Mouse (Mus musculus): Measurements from ENCODE around the gene Gm42674. TPM values are rescaled to one million over a fixed set of nuclear protein-coding genes. Genes with fewer than 3 reads are reported as not detected.

The Gm42674 gene
- polyA plus RNA-seq, 1 experiment from 2014 or later, result not detected

GRCm38 (mm10) chr3:90581141-90581540, 20.6 kb upstream of the Gm42674 start:
- H3K9me3 ChIP-seq (replicated peaks; ENCODE audit: control insufficient read depth, low read length), result no peaks in the 10 kb centered on the region
- 0 out of 2 replicates have a peak, but pooled peaks cover 3% of the 10 kb centered on the region for H3K4me1 ChIP-seq (ENCODE audit: control insufficient read depth, insufficient read depth, low read length)
- WGBS (ENCODE audit: insufficient replicate concordance), result 90% methylated on average over 5 of the region's 5 CpGs
- no peak for ATAC-seq (replicated peaks; ENCODE audit: insufficient number of reproducible peaks, low FRiP score, low TSS enrichment)
- no peak overlapping the region for H3K27ac ChIP-seq (ENCODE audit: low read depth, low read length)
- no peak overlapping the region for H3K4me3 ChIP-seq (ENCODE audit: low read depth, low read length)
- H3K36me3 ChIP-seq (ENCODE audit: control insufficient read depth, insufficient read depth, low read length), result no peaks in the 10 kb centered on the region
- H3K9ac ChIP-seq (ENCODE audit: low read depth, low read length), result no peak overlapping the region
- H3K27me3 ChIP-seq (ENCODE audit: control insufficient read depth, insufficient read depth, low read length), result no peaks in the 10 kb centered on the region
- H3K4me2 ChIP-seq, result no peak overlapping the region

- no peak for ATAC-seq (replicated peaks; ENCODE audit: insufficient number of reproducible peaks, low FRiP score, low TSS enrichment)
- Histone ChIP-seq H3K4me3 (ENCODE audit: low read depth, low read length) (no peak overlapping the region), H3K4me2 (no peak overlapping the region), H3K36me3 (ENCODE audit: control insufficient read depth, insufficient read depth, low read length) (no peaks in the 10 kb centered on the region), H3K9ac (ENCODE audit: low read depth, low read length) (no peak overlapping the region), H3K27me3 (ENCODE audit: control insufficient read depth, insufficient read depth, low read length) (no peaks in the 10 kb centered on the region), H3K4me1 (ENCODE audit: control insufficient read depth, insufficient read depth, low read length) (0 out of 2 replicates have a peak, but pooled peaks cover 3% of the 10 kb centered on the region), H3K27ac (ENCODE audit: low read depth, low read length) (no peak overlapping the region), H3K9me3 (replicated peaks; ENCODE audit: control insufficient read depth, low read length) (no peaks in the 10 kb centered on the region)
- 91% methylated on average over 1 of the region's 1 CpGs for WGBS (ENCODE audit: insufficient replicate concordance)
These were observed 19.5 kb upstream of the Gm42674 start for GRCm38 (mm10) chr3:90582156-90582555.

- Histone ChIP-seq H3K4me1 (ENCODE audit: control insufficient read depth, insufficient read depth, low read length) (0 out of 2 replicates have a peak, but pooled peaks cover 3% of the 10 kb centered on the region), H3K4me2 (no peak overlapping the region), H3K9me3 (replicated peaks; ENCODE audit: control insufficient read depth, low read length) (no peaks in the 10 kb centered on the region), H3K27ac (ENCODE audit: low read depth, low read length) (no peak overlapping the region), H3K4me3 (ENCODE audit: low read depth, low read length) (no peak overlapping the region), H3K36me3 (ENCODE audit: control insufficient read depth, insufficient read depth, low read length) (no peaks in the 10 kb centered on the region), H3K27me3 (ENCODE audit: control insufficient read depth, insufficient read depth, low read length) (no peaks in the 10 kb centered on the region), H3K9ac (ENCODE audit: low read depth, low read length) (no peak overlapping the region)
- ATAC-seq (replicated peaks; ENCODE audit: insufficient number of reproducible peaks, low FRiP score, low TSS enrichment), result no peak
- WGBS (ENCODE audit: insufficient replicate concordance), result 72% methylated on average over 4 of the region's 4 CpGs
These were observed 19.1 kb upstream of the Gm42674 start for GRCm38 (mm10) chr3:90582556-90582955.

GRCm38 (mm10) chr3:90583893-90584292, 17.8 kb upstream of the Gm42674 start:
- no peak for ATAC-seq (replicated peaks; ENCODE audit: insufficient number of reproducible peaks, low FRiP score, low TSS enrichment)
- Histone ChIP-seq H3K27ac (ENCODE audit: low read depth, low read length) (no peak overlapping the region), H3K4me1 (ENCODE audit: control insufficient read depth, insufficient read depth, low read length) (0 out of 2 replicates have a peak, but pooled peaks cover 3% of the 10 kb centered on the region), H3K4me2 (no peak overlapping the region), H3K4me3 (ENCODE audit: low read depth, low read length) (no peak overlapping the region), H3K36me3 (ENCODE audit: control insufficient read depth, insufficient read depth, low read length) (no peaks in the 10 kb centered on the region), H3K27me3 (ENCODE audit: control insufficient read depth, insufficient read depth, low read length) (no peaks in the 10 kb centered on the region), H3K9me3 (replicated peaks; ENCODE audit: control insufficient read depth, low read length) (no peaks in the 10 kb centered on the region), H3K9ac (ENCODE audit: low read depth, low read length) (no peak overlapping the region)
- 38% methylated on average over 3 of the region's 3 CpGs for WGBS (ENCODE audit: insufficient replicate concordance)

DNA sequence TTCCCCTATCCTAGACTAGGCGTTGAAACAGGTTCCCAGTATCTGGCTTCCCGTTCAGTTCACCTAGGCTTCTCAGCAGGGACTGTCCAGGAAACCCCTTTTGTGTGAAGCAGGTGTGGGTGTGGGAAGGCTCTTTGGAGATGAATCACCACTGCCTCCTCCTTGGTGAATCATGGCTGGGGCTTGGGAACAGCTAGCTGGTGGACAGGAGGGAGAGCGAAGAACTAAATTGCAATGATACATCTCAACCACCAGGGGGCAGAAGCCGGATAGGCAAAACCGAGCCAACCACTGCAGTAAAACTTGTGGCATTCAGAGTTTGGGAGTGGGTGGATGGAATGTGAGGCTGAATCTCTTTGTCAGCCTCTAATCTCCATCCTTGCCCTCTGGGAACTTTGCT, 16.1 kb upstream of the Gm42674 start:
- no peak overlapping the region for H3K9ac ChIP-seq (ENCODE audit: low read depth, low read length)
- H3K4me1 ChIP-seq (ENCODE audit: control insufficient read depth, insufficient read depth, low read length), result 0 out of 2 replicates have a peak, but pooled peaks cover 3% of the 10 kb centered on the region
- ATAC-seq (replicated peaks; ENCODE audit: insufficient number of reproducible peaks, low FRiP score, low TSS enrichment), result no peak
- H3K9me3 ChIP-seq (replicated peaks; ENCODE audit: control insufficient read depth, low read length), result no peaks in the 10 kb centered on the region
- H3K27ac ChIP-seq (ENCODE audit: low read depth, low read length), result no peak overlapping the region
- no peaks in the 10 kb centered on the region for H3K27me3 ChIP-seq (ENCODE audit: control insufficient read depth, insufficient read depth, low read length)
- 31% methylated on average over 5 of the region's 5 CpGs for WGBS (ENCODE audit: insufficient replicate concordance)
- H3K4me2 ChIP-seq, result no peak overlapping the region
- no peaks in the 10 kb centered on the region for H3K36me3 ChIP-seq (ENCODE audit: control insufficient read depth, insufficient read depth, low read length)
- H3K4me3 ChIP-seq (ENCODE audit: low read depth, low read length), result no peak overlapping the region

DNA sequence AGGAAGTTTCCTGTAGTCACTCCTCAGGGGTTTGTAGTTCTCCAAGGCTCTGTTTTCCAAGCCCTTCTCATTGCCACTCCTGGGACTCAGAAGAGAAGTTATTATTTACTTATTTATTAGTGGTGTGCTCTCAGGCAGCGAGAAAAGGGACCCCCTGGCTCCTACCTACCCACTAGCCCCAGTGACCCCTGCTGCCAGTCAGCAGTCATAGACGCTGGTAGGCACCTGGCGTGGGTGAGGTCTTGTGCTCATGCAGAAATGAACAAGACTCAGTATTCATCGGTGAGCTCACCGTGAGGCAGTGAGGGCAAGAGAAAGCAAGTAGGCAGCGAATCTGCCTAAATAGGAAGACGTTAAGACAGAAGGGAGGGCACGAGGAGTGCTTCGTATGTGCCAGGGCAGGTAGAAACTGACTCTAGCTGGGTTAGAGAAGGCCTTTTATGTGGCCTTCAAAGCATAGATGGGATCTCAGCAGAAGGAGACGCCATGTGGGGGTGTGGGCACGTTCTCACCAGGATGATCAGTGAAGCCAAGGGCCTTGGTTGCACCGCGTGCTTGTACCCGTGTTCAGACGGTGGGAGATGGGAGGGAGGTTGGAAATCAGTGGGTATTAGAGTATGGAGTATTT, 15.6 kb upstream of the Gm42674 start:
- ATAC-seq (replicated peaks; ENCODE audit: insufficient number of reproducible peaks, low FRiP score, low TSS enrichment), result no peak
- H3K9me3 ChIP-seq (replicated peaks; ENCODE audit: control insufficient read depth, low read length), result no peaks in the 10 kb centered on the region
- H3K4me1 ChIP-seq (ENCODE audit: control insufficient read depth, insufficient read depth, low read length), result 0 out of 2 replicates have a peak, but pooled peaks cover 3% of the 10 kb centered on the region
- H3K27me3 ChIP-seq (ENCODE audit: control insufficient read depth, insufficient read depth, low read length), result no peaks in the 10 kb centered on the region
- H3K27ac ChIP-seq (ENCODE audit: low read depth, low read length), result no peak overlapping the region
- no peaks in the 10 kb centered on the region for H3K36me3 ChIP-seq (ENCODE audit: control insufficient read depth, insufficient read depth, low read length)
- no peak overlapping the region for H3K4me2 ChIP-seq
- no peak overlapping the region for H3K9ac ChIP-seq (ENCODE audit: low read depth, low read length)
- 78% methylated on average over 15 of the region's 15 CpGs for WGBS (ENCODE audit: insufficient replicate concordance)
- no peak overlapping the region for H3K4me3 ChIP-seq (ENCODE audit: low read depth, low read length)

- Histone ChIP-seq H3K9me3 (replicated peaks; ENCODE audit: control insufficient read depth, low read length) (no peaks in the 10 kb centered on the region), H3K4me2 (no peak overlapping the region), H3K4me3 (ENCODE audit: low read depth, low read length) (no peak overlapping the region), H3K36me3 (ENCODE audit: control insufficient read depth, insufficient read depth, low read length) (no peaks in the 10 kb centered on the region), H3K27me3 (ENCODE audit: control insufficient read depth, insufficient read depth, low read length) (no peaks in the 10 kb centered on the region), H3K4me1 (ENCODE audit: control insufficient read depth, insufficient read depth, low read length) (0 out of 2 replicates have a peak, but pooled peaks cover 3% of the 10 kb centered on the region), H3K9ac (ENCODE audit: low read depth, low read length) (no peak overlapping the region), H3K27ac (ENCODE audit: low read depth, low read length) (no peak overlapping the region)
- 41% methylated on average over 10 of the region's 10 CpGs for WGBS (ENCODE audit: insufficient replicate concordance)
- ATAC-seq (replicated peaks; ENCODE audit: insufficient number of reproducible peaks, low FRiP score, low TSS enrichment), result no peak
These were observed 14.8 kb upstream of the Gm42674 start for GRCm38 (mm10) chr3:90586906-90587305.

DNA sequence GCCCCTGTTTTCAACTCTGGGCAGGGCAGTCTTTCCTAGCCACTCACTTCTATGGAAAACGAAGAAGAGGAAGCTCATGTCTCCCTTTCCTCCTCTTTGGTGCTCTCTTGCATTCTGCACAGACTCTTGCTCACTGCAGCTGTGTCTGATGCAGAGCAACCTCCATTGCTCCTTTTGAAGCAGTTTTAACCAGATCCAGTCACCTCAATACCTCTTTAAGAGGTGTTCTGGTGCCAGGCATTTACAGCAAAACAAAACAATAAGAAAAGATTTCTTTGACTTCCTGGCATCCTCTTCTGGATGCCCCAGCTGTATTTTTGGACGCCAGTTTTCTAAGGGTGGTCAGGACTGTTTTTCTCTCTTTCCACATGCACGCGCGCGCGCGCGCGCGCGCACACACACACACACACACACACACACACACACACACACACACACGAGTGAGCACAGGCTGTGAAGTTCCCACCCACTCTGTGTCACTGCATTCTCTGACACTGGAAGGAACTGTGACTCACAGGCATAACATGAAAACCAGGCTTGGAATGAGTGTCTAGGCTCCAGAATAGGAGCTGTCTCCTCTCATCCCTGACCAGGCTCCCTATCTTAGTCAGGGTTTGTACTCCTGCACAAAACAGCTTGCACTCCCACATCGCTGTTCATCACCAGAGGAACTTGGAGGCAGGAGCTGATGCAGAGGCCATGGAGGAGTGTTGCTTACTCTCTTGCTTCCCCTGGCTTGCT, 14.2 kb upstream of the Gm42674 start:
- Histone ChIP-seq H3K9me3 (replicated peaks; ENCODE audit: control insufficient read depth, low read length) (no peaks in the 10 kb centered on the region), H3K4me1 (ENCODE audit: control insufficient read depth, insufficient read depth, low read length) (0 out of 2 replicates have a peak, but pooled peaks cover 3% of the 10 kb centered on the region), H3K4me2 (no peak overlapping the region), H3K9ac (ENCODE audit: low read depth, low read length) (no peak overlapping the region), H3K36me3 (ENCODE audit: control insufficient read depth, insufficient read depth, low read length) (no peaks in the 10 kb centered on the region), H3K27ac (ENCODE audit: low read depth, low read length) (no peak overlapping the region), H3K4me3 (ENCODE audit: low read depth, low read length) (no peak overlapping the region), H3K27me3 (ENCODE audit: control insufficient read depth, insufficient read depth, low read length) (no peaks in the 10 kb centered on the region)
- no peak for ATAC-seq (replicated peaks; ENCODE audit: insufficient number of reproducible peaks, low FRiP score, low TSS enrichment)
- 87% methylated on average over 14 of the region's 14 CpGs for WGBS (ENCODE audit: insufficient replicate concordance)
